Mouse (Mus musculus) gastrocnemius, adult 8-10 months (tissue): ENCODE data around the gene Slc1a5. TPM values are rescaled to one million over a fixed set of nuclear protein-coding genes. Genes with fewer than 3 reads are reported as not detected.

Source experiments
- DNase-seq, 2 experiments: peaks; one replicate each; pipeline ENCODE4 v3.0.0; 2022; ENCODE audit warnings: low spot score in 2 of 2
- total RNA-seq, 4 experiments: library from RNA; stranded (reverse); gene quantifications; 2 replicates each; pipeline ENCODE4 v1.2.4; 2022

Gene Slc1a5
- total RNA-seq, result 10 to 100 TPM in 3 of 4 experiments, 1 to 10 TPM in 1; 8.7 to 30.2 (median 14.9) TPM

GRCm38 (mm10) chr7:16780825-16781554 is at the start of gene Slc1a5:
Slc1a5 (plus strand) TSS chr7:16781340.
- DNase-seq, result peak; percentile 86 to 89

- no peak for DNase-seq
Measured at GRCm38 (mm10) chr7:16731893-16732422, 49.2 kb upstream of the Slc1a5 start.

GRCm38 (mm10) chr7:16737606-16738072 is 43.5 kb upstream of the Slc1a5 start:
- DNase-seq, result no peak

- peak; percentile 94 to 96 for DNase-seq
Measured at GRCm38 (mm10) chr7:16738073-16738696, 43.0 kb upstream of the Slc1a5 start, which contains the start of gene Ap2s1. Ap2s1 (plus strand) TSS chr7:16738410.

GRCm38 (mm10) chr7:16739056-16739604 is 42.0 kb upstream of the Slc1a5 start:
- DNase-seq, result no peak

GRCm38 (mm10) chr7:16745373-16745772 is 35.8 kb upstream of the Slc1a5 start:
- DNase-seq, result no peak

- no peak for DNase-seq
Measured at GRCm38 (mm10) chr7:16746093-16746492, 35.0 kb upstream of the Slc1a5 start.

- no peak for DNase-seq
Measured at GRCm38 (mm10) chr7:16747656-16748055, 33.5 kb upstream of the Slc1a5 start.

- DNase-seq, result no peak
Measured at GRCm38 (mm10) chr7:16752016-16752415, 29.1 kb upstream of the Slc1a5 start.

GRCm38 (mm10) chr7:16755362-16756017 is 25.6 kb upstream of the Slc1a5 start:
- DNase-seq, result no peak

- DNase-seq, result no peak
Measured at GRCm38 (mm10) chr7:16758872-16759574, 22.1 kb upstream of the Slc1a5 start.

- peak; percentile 52 to 75 for DNase-seq
Measured at GRCm38 (mm10) chr7:16760292-16760691, 20.8 kb upstream of the Slc1a5 start.

GRCm38 (mm10) chr7:16761005-16761481 is 20.1 kb upstream of the Slc1a5 start:
- peak; percentile 73 to 79 for DNase-seq

GRCm38 (mm10) chr7:16761630-16762029 is 19.5 kb upstream of the Slc1a5 start:
- DNase-seq, result no peak

GRCm38 (mm10) chr7:16763463-16764218 is 17.5 kb upstream of the Slc1a5 start:
- no peak for DNase-seq

GRCm38 (mm10) chr7:16766443-16766842 is 14.7 kb upstream of the Slc1a5 start:
- DNase-seq, result no peak

- no peak for DNase-seq
Measured at GRCm38 (mm10) chr7:16775888-16776287, 5.3 kb upstream of the Slc1a5 start.

- peak; percentile 34 to 63 for DNase-seq
Measured at GRCm38 (mm10) chr7:16780076-16780475, 1.1 kb upstream of the Slc1a5 start.

- DNase-seq, result no peak
Measured at GRCm38 (mm10) chr7:16781555-16781815, 345 bp downstream of the Slc1a5 start.

GRCm38 (mm10) chr7:16781816-16782554 is 845 bp downstream of the Slc1a5 start:
- DNase-seq, result no peak
